Mouse (Mus musculus) brown adipose tissue, adult 24 weeks (tissue): ENCODE measurements around the gene Grb7. TPM values are rescaled to one million over a fixed set of nuclear protein-coding genes. Genes with fewer than 3 reads are reported as not detected.
A peak's percentile ranks its signal among the peaks of the same experiment; 100 is the strongest.

Experiments used
- H3K27ac ChIP-seq: fragments of 200-500 bp; replicated peaks from 2 replicates; pipeline ENCODE4 v1.5.1; 2012; ENCODE audit warnings: low read depth, mild to moderate bottlenecking, low read length
- H3K4me1 ChIP-seq: fragments of 200-500 bp; 2 replicates; pipeline ENCODE4 v1.6.1; 2012; ENCODE audit warnings: low read length, mixed read lengths; ENCODE audit not compliant: control insufficient read depth, insufficient read depth, insufficient read length
- H3K4me3 ChIP-seq: fragments of 200-500 bp; 2 replicates; pipeline ENCODE4 v1.5.1; 2012; ENCODE audit warnings: low read depth, mild to moderate bottlenecking, low read length, moderate library complexity; ENCODE audit not compliant: insufficient read depth
- polyA plus RNA-seq: library from polyadenylated mRNA; stranded (reverse); fragments of >200 nt; gene quantifications from 2 replicates; pipeline ENCODE4 v1.2.4, GENCODE M21; 2012; ENCODE audit not compliant: missing spikeins, insufficient read depth, insufficient read length

Grb7 gene
- polyA plus RNA-seq, 1 experiment, result 0.59 TPM

- H3K27ac ChIP-seq, result no peak overlapping the region
- H3K4me1 ChIP-seq, result no peaks in the 10 kb centered on the region; the same call in 1 of the 2 replicates
- no peak overlapping the region for H3K4me3 ChIP-seq
These were observed 47.2 kb downstream of the Grb7 start for GRCm38 (mm10) chr11:98493394-98493793.

- H3K27ac ChIP-seq, result no peak overlapping the region
- H3K4me1 ChIP-seq, result no peaks in the 10 kb centered on the region; the same call in 1 of the 2 replicates
- no peak overlapping the region for H3K4me3 ChIP-seq
These were observed 49.1 kb downstream of the Grb7 start for GRCm38 (mm10) chr11:98495176-98495719.

- H3K4me3 ChIP-seq, result no peak overlapping the region
- H3K4me1 ChIP-seq, result no peaks in the 10 kb centered on the region; the same call in 1 of the 2 replicates
- H3K27ac ChIP-seq, result peak overlapping the region; percentile 36; the same call in 1 of the 2 replicates
These were observed 51.4 kb downstream of the Grb7 start for GRCm38 (mm10) chr11:98497388-98498288.

- Histone ChIP-seq H3K4me1 (no peaks in the 10 kb centered on the region), H3K27ac (no peak overlapping the region), H3K4me3 (no peak overlapping the region)
These were observed 58.7 kb downstream of the Grb7 start for GRCm38 (mm10) chr11:98504926-98505325.

Other genes starting within 250 kb of the Grb7 start
- gene Cdk12, start 243.3 kb upstream of the Grb7 start, polyA plus RNA-seq, result 14.2 and 15.0 TPM in 2 replicates
- gene Neurod2, start 116.7 kb upstream of the Grb7 start, polyA plus RNA-seq, result not detected in 2 replicates
- gene Ppp1r1b, start 98.0 kb upstream of the Grb7 start, polyA plus RNA-seq, result not detected in 2 replicates
- gene Stard3, start 88.0 kb upstream of the Grb7 start, polyA plus RNA-seq, result 5.3 and 8.1 TPM in 2 replicates
- gene Tcap, start 62.6 kb upstream of the Grb7 start, polyA plus RNA-seq, result 41.6 and 83.6 TPM in 2 replicates
- not detected in 2 replicates for gene Pnmt, start 59.9 kb upstream of the Grb7 start, polyA plus RNA-seq
- 2.1 and 2.4 TPM in 2 replicates for gene Pgap3, start 45.9 kb upstream of the Grb7 start, polyA plus RNA-seq
- 0.50 and 1.9 TPM in 2 replicates for gene Erbb2, start 33.9 kb upstream of the Grb7 start, polyA plus RNA-seq
- gene Mien1, start 7.4 kb upstream of the Grb7 start, polyA plus RNA-seq, result 98.2 and 141 TPM in 2 replicates
- not detected in 2 replicates for gene Ikzf3, start 99.6 kb downstream of the Grb7 start, polyA plus RNA-seq
- 2.2 and 2.3 TPM in 2 replicates for gene Zpbp2, start 104.7 kb downstream of the Grb7 start, polyA plus RNA-seq
- gene Ormdl3, start 141.0 kb downstream of the Grb7 start, polyA plus RNA-seq, result 276 and 329 TPM in 2 replicates
- not detected in 2 replicates for gene Lrrc3c, start 151.9 kb downstream of the Grb7 start, polyA plus RNA-seq
- 5.2 and 8.8 TPM in 2 replicates for gene Gm12355, start 179.3 kb downstream of the Grb7 start, polyA plus RNA-seq
- not detected in 2 replicates for gene Gsdma3, start 180.0 kb downstream of the Grb7 start, polyA plus RNA-seq
- gene Gsdma2, start 200.4 kb downstream of the Grb7 start, polyA plus RNA-seq, result not detected in 2 replicates
- not detected in 2 replicates for gene Gsdma, start 218.0 kb downstream of the Grb7 start, polyA plus RNA-seq
- gene Psmd3, start 236.2 kb downstream of the Grb7 start, polyA plus RNA-seq, result 73.1 and 84.4 TPM in 2 replicates